Mouse (Mus musculus): ENCODE measurements around the gene Col25a1. TPM values are rescaled to one million over a fixed set of nuclear protein-coding genes. Genes with fewer than 3 reads are reported as not detected.

Gene Col25a1
- polyA plus RNA-seq, 1 experiment from 2014 or later = 0.59 TPM

DNA sequence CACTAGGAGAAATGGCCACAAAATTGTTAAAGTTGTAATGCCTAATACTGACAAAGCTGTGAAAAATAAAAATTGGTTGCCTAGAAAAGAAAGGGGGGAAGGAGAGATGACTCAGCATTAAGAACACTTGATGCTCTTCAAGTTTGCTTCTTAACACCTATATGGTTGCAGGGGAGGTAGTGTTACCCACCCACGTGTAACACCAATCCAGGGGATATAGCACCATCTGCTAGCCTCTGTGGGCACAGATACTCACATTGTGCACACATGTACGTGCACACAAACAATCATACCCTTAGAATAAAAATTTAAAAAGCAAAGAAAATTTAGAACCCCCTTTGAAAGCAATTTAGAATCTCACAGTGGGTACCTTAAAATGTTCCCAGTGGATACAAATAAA is 377.0 kb downstream of the Col25a1 start:
- no peaks in the 10 kb centered on the region for H3K4me1 ChIP-seq (replicated peaks; ENCODE audit: control insufficient read depth, insufficient read depth, low read length)
- 84% methylated on average over 2 of the region's 2 CpGs for WGBS
- no peak overlapping the region for H3K4me2 ChIP-seq (replicated peaks; ENCODE audit: low read depth)
- H3K9me3 ChIP-seq (ENCODE audit: control insufficient read depth) = no peaks in the 10 kb centered on the region
- no peaks in the 10 kb centered on the region for H3K36me3 ChIP-seq (ENCODE audit: control insufficient read depth, insufficient read depth)
- ATAC-seq = no peak
- no peak overlapping the region for H3K4me3 ChIP-seq (ENCODE audit: low read depth, low read length)
- TF ChIP-seq CTCF (IDR thresholded peaks at IDR 0.05; ENCODE audit: low read depth) = no peak
- H3K9ac ChIP-seq (ENCODE audit: low read depth, low read length) = no peak overlapping the region
- no peaks in the 10 kb centered on the region for H3K27me3 ChIP-seq (replicated peaks; ENCODE audit: control insufficient read depth, insufficient read depth, low read length)
- H3K27ac ChIP-seq (ENCODE audit: low read depth, low read length) = no peak overlapping the region

DNA sequence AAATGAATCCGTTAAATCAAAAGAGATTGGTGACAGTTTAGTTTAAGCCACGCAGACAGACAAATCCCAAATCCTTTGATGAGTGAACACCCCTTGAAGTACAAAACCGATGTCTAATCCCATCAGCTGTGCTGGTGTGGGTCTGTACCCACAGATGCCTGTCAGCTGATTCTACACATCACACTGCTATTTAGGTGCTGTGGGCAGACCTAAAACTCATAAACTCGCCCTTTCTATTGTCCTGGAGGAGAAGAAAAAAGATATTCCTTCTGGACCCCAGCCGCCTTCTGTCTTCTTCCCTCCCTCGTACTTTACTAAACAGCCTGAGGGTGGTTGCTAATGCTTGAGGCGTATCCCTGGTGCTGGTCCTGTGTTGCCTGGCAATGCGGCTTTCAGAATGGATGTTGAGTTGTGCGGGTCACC is 387.2 kb downstream of the Col25a1 start:
- H3K4me1 ChIP-seq (replicated peaks; ENCODE audit: control insufficient read depth, insufficient read depth, low read length) = peaks cover 5% of the 10 kb centered on the region; the same call in 1 of the 2 replicates
- H3K27ac ChIP-seq (ENCODE audit: low read depth, low read length) = no peak overlapping the region
- ATAC-seq = no peak
- H3K27me3 ChIP-seq (replicated peaks; ENCODE audit: control insufficient read depth, insufficient read depth, low read length) = no peaks in the 10 kb centered on the region
- H3K4me3 ChIP-seq (ENCODE audit: low read depth, low read length) = no peak overlapping the region
- no peak for TF ChIP-seq CTCF (IDR thresholded peaks at IDR 0.05; ENCODE audit: low read depth)
- no peak overlapping the region for H3K4me2 ChIP-seq (replicated peaks; ENCODE audit: low read depth)
- 84% methylated on average over 9 of the region's 9 CpGs for WGBS
- H3K9me3 ChIP-seq (ENCODE audit: control insufficient read depth) = no peaks in the 10 kb centered on the region
- no peak overlapping the region for H3K9ac ChIP-seq (ENCODE audit: low read depth, low read length)
- no peaks in the 10 kb centered on the region for H3K36me3 ChIP-seq (ENCODE audit: control insufficient read depth, insufficient read depth)

DNA sequence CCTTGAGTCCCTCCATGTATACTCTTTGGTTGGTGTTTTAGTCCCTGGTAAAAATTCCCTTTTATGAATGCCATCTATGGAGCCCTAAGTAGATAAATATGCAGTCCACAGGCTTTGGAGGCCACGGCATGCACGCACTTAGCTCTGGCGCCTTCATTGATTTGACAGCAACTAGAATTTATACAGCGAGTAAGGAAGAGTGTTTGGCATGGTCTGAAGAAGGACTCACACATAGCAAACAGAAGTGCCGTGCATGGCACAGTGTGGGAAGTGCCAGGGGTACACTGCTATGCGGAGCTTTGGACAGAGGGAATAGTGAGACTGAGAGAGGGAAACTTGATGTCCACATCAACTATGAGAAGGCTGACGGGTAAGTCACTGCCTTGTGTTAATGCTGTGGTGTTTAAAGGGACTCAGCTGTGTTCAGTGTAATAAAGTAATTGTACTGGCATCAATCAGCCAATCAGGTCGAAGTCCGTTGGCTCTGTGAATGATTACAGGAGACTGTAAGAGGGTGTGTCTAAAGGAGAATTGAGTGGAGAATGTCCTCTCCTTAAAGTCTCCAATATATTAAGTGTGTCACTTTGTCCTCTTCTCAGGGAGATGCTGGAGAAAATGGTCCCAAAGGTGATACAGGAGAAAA is 390.7 kb downstream of the Col25a1 start:
- H3K27me3 ChIP-seq (replicated peaks; ENCODE audit: control insufficient read depth, insufficient read depth, low read length) = no peaks in the 10 kb centered on the region
- TF ChIP-seq CTCF (IDR thresholded peaks at IDR 0.05; ENCODE audit: low read depth) = no peak
- H3K9ac ChIP-seq (ENCODE audit: low read depth, low read length) = no peak overlapping the region
- ATAC-seq = peak; percentile 99
- H3K4me2 ChIP-seq (replicated peaks; ENCODE audit: low read depth) = peak overlapping the region; percentile 9
- H3K4me1 ChIP-seq (replicated peaks; ENCODE audit: control insufficient read depth, insufficient read depth, low read length) = peaks cover 5% of the 10 kb centered on the region; the same call in 1 of the 2 replicates
- no peak overlapping the region for H3K27ac ChIP-seq (ENCODE audit: low read depth, low read length)
- no peaks in the 10 kb centered on the region for H3K36me3 ChIP-seq (ENCODE audit: control insufficient read depth, insufficient read depth)
- H3K4me3 ChIP-seq (ENCODE audit: low read depth, low read length) = no peak overlapping the region
- 52% methylated on average over 9 of the region's 9 CpGs for WGBS
- no peaks in the 10 kb centered on the region for H3K9me3 ChIP-seq (ENCODE audit: control insufficient read depth)

DNA sequence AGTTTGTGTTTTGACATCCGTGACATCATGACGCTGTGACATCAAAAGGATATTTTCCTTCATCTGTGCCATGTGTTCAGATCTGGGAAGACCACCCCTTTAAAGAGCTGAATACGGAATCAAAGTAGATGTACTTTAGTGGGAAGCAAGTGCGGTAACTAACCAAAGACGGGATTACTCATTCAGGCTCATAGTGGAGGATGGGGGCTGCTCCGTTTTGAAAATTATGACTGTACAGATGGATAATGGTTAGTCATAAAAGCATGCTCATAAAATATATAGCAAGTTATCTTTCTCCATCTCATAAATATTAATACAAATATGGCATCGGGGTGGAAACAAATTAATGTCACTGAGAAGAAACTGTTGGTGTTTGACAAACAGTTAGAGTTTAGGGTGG is 391.7 kb downstream of the Col25a1 start:
- WGBS = 79% methylated on average over 7 of the region's 7 CpGs
- Histone ChIP-seq H3K9ac (ENCODE audit: low read depth, low read length) (no peak overlapping the region), H3K27me3 (replicated peaks; ENCODE audit: control insufficient read depth, insufficient read depth, low read length) (no peaks in the 10 kb centered on the region), H3K4me1 (replicated peaks; ENCODE audit: control insufficient read depth, insufficient read depth, low read length) (peaks cover 5% of the 10 kb centered on the region; the same call in 1 of the 2 replicates), H3K4me3 (ENCODE audit: low read depth, low read length) (no peak overlapping the region), H3K27ac (ENCODE audit: low read depth, low read length) (no peak overlapping the region), H3K9me3 (ENCODE audit: control insufficient read depth) (no peaks in the 10 kb centered on the region), H3K4me2 (replicated peaks; ENCODE audit: low read depth) (no peak overlapping the region), H3K36me3 (ENCODE audit: control insufficient read depth, insufficient read depth) (no peaks in the 10 kb centered on the region)
- ATAC-seq = no peak
- TF ChIP-seq CTCF (IDR thresholded peaks at IDR 0.05; ENCODE audit: low read depth) = no peak

DNA sequence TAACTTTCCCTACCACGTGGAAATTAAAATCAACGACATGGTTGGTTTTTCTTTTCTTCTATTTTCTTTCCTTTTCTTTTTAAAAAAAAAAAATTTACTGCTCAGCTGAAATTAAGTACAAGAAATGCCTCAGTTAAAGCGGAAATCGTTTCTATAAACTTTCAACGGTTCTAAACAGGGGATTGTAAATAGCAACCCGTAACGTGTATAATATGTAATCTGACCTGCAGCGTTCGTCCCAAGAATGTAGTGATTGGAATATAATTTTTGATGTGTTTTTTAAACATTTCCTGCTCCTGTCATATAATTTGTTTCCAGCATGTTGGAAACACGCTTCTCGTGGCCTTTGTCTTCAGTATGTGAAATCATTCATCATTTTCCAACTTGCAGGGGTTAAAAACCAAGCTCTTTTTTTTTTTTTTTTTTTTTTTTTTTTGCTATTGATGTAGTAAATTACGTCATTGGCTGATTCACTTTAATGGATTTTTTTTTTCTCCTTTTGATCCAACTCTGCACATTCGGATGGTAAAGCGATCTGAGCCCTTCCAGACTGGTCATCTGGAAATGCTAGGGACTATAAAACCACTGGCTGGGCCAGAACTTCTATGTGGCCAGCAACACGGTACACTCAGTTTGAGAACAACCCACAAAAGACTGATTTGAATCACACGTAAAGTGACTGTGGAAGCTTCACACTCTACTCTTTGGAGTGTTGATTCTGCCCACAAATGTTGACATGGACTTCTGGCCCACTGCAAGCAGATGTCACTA is 393.3 kb downstream of the Col25a1 start:
- Histone ChIP-seq H3K36me3 (ENCODE audit: control insufficient read depth, insufficient read depth) (no peaks in the 10 kb centered on the region), H3K9ac (ENCODE audit: low read depth, low read length) (no peak overlapping the region), H3K27me3 (replicated peaks; ENCODE audit: control insufficient read depth, insufficient read depth, low read length) (no peaks in the 10 kb centered on the region), H3K4me1 (replicated peaks; ENCODE audit: control insufficient read depth, insufficient read depth, low read length) (peaks cover 5% of the 10 kb centered on the region; the same call in 1 of the 2 replicates), H3K9me3 (ENCODE audit: control insufficient read depth) (no peaks in the 10 kb centered on the region), H3K4me2 (replicated peaks; ENCODE audit: low read depth) (no peak overlapping the region), H3K27ac (ENCODE audit: low read depth, low read length) (no peak overlapping the region), H3K4me3 (ENCODE audit: low read depth, low read length) (no peak overlapping the region)
- no peak for ATAC-seq
- no peak for TF ChIP-seq CTCF (IDR thresholded peaks at IDR 0.05; ENCODE audit: low read depth)
- WGBS = 74% methylated on average over 16 of the region's 16 CpGs

DNA sequence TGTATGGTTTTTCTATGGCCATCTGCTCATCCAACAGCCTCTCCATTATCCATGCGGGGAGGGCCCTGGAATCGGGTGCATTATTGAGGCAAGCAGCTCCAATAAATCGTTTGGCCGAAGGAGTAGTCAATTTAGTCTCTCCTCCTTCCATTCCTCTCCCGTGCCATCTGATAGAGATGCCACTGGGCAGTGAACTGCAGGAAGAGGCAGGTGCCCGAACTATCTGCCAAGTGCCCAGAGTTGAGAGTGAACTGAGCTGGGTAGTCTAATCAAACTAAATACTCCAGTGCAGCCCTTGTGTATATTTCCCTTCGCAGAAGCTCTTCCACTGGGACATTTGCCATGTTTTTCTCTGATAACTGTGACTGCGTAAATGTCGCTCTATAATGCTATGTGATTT is 403.7 kb downstream of the Col25a1 start:
- Histone ChIP-seq H3K27ac (ENCODE audit: low read depth, low read length) (no peak overlapping the region), H3K4me1 (replicated peaks; ENCODE audit: control insufficient read depth, insufficient read depth, low read length) (no peaks in the 10 kb centered on the region), H3K9ac (ENCODE audit: low read depth, low read length) (no peak overlapping the region), H3K4me3 (ENCODE audit: low read depth, low read length) (no peak overlapping the region), H3K36me3 (ENCODE audit: control insufficient read depth, insufficient read depth) (no peaks in the 10 kb centered on the region), H3K27me3 (replicated peaks; ENCODE audit: control insufficient read depth, insufficient read depth, low read length) (no peaks in the 10 kb centered on the region), H3K4me2 (replicated peaks; ENCODE audit: low read depth) (no peak overlapping the region), H3K9me3 (ENCODE audit: control insufficient read depth) (no peaks in the 10 kb centered on the region)
- TF ChIP-seq CTCF (IDR thresholded peaks at IDR 0.05; ENCODE audit: low read depth) = no peak
- WGBS = 86% methylated on average over 9 of the region's 9 CpGs
- no peak for ATAC-seq

Measured in intestine, postnatal 0 days (tissue).